Mouse (Mus musculus) embryonic facial prominence, embryonic 12.5 days (tissue): ENCODE measurements around the gene Gal3st3. TPM values are rescaled to one million over a fixed set of nuclear protein-coding genes. Genes with fewer than 3 reads are reported as not detected.

Source experiments
- ATAC-seq: fragments of 200-750 bp; cut with Nextera tagmentation; 2 replicates; pipeline ENCODE4 v1.8.0; 2017; ENCODE audit not compliant: insufficient number of reproducible peaks, insufficient read depth, low FRiP score, low TSS enrichment
- H3K27ac ChIP-seq: fragments of 300-500 bp; sonication (generic); 2 replicates; pipeline ENCODE4 v1.5.1; 2016; ENCODE audit warnings: mild to moderate bottlenecking
- H3K27me3 ChIP-seq: fragments of 300-500 bp; sonication (generic); 2 replicates; pipeline ENCODE4 v1.6.1; 2016; ENCODE audit warnings: mild to moderate bottlenecking, moderate library complexity
- H3K36me3 ChIP-seq: fragments of 300-500 bp; sonication (generic); 2 replicates; pipeline ENCODE4 v1.6.1; 2016; ENCODE audit warnings: mild to moderate bottlenecking
- H3K4me1 ChIP-seq: fragments of 300-500 bp; sonication (generic); 2 replicates; pipeline ENCODE4 v1.6.1; 2016
- H3K4me2 ChIP-seq: fragments of 300-500 bp; sonication (generic); replicated peaks from 2 replicates; pipeline ENCODE4 v1.6.1; 2016; ENCODE audit warnings: mild to moderate bottlenecking, moderate library complexity
- H3K4me3 ChIP-seq: fragments of 300-500 bp; sonication (generic); 2 replicates; pipeline ENCODE4 v1.5.1; 2016; ENCODE audit warnings: mild to moderate bottlenecking
- H3K9ac ChIP-seq: fragments of 300-500 bp; sonication (generic); 2 replicates; pipeline ENCODE4 v1.6.1; 2016; ENCODE audit warnings: mild to moderate bottlenecking, moderate library complexity
- H3K9me3 ChIP-seq: fragments of 300-500 bp; sonication (generic); 2 replicates; pipeline ENCODE4 v1.6.1; 2016; ENCODE audit warnings: mild to moderate bottlenecking, moderate library complexity
- WGBS: fragments of 180-500 bp; shearing (Covaris S2); methylation state at CpG from one replicate; pipeline ENCODE4 v1.1.7; 2016; 5-methylcytosine and 5-hydroxymethylcytosine counted together
- polyA plus RNA-seq: library from polyadenylated mRNA; unstranded; fragments of >200 nt; fragmentation: Nextera tagmentation; extraction: Ambion mirVana; gene quantifications from 2 replicates; pipeline ENCODE4 v1.2.1, GENCODE M21; 2016

The Gal3st3 gene
- polyA plus RNA-seq, 1 experiment from 2014 or later: 8.5 TPM

GRCm38 (mm10) chr19:5275736-5276135 lies 22.4 kb upstream of the Gal3st3 start:
- Histone ChIP-seq H3K9me3 (no peaks in the 10 kb centered on the region), H3K27ac (no peak overlapping the region), H3K9ac (no peak overlapping the region), H3K4me2 (no peak overlapping the region), H3K36me3 (peaks cover 63% of the 10 kb centered on the region), H3K27me3 (no peaks in the 10 kb centered on the region), H3K4me3 (no peak overlapping the region), H3K4me1 (peaks cover 20% of the 10 kb centered on the region)
- WGBS: 87% methylated on average over 5 of the region's 5 CpGs
- no peak for ATAC-seq

- 96% methylated on average over 2 of the region's 2 CpGs for WGBS
- no peak overlapping the region for H3K4me2 ChIP-seq
- ATAC-seq: no peak
Measured at GRCm38 (mm10) chr19:5276531-5276930, 21.6 kb upstream of the Gal3st3 start.

GRCm38 (mm10) chr19:5277140-5277539 lies 21.0 kb upstream of the Gal3st3 start:
- H3K4me2 ChIP-seq: no peak overlapping the region
- 82% methylated on average over 3 of the region's 3 CpGs for WGBS
- peaks cover 12% of the 10 kb centered on the region for H3K4me1 ChIP-seq
- peaks cover 72% of the 10 kb centered on the region for H3K36me3 ChIP-seq
- H3K27me3 ChIP-seq: no peaks in the 10 kb centered on the region
- no peaks in the 10 kb centered on the region for H3K9me3 ChIP-seq
- H3K9ac ChIP-seq: no peak overlapping the region
- no peak overlapping the region for H3K4me3 ChIP-seq
- no peak overlapping the region for H3K27ac ChIP-seq
- ATAC-seq: no peak

More at GRCm38 (mm10) chr19:5276531-5276930, 21.6 kb upstream of the Gal3st3 start:
- Histone ChIP-seq H3K27ac (no peak overlapping the region), H3K4me3 (no peak overlapping the region), H3K4me1 (peaks cover 18% of the 10 kb centered on the region), H3K36me3 (peaks cover 66% of the 10 kb centered on the region), H3K27me3 (no peaks in the 10 kb centered on the region), H3K9me3 (no peaks in the 10 kb centered on the region), H3K9ac (no peak overlapping the region)

GRCm38 (mm10) chr19:5278381-5278780 lies 19.8 kb upstream of the Gal3st3 start:
- H3K4me3 ChIP-seq: no peak overlapping the region
- no peaks in the 10 kb centered on the region for H3K9me3 ChIP-seq
- H3K27me3 ChIP-seq: no peaks in the 10 kb centered on the region
- no peak overlapping the region for H3K27ac ChIP-seq
- ATAC-seq: no peak
- peaks cover 11% of the 10 kb centered on the region for H3K4me1 ChIP-seq
- H3K4me2 ChIP-seq: no peak overlapping the region
- 86% methylated on average over 8 of the region's 8 CpGs for WGBS
- H3K36me3 ChIP-seq: peaks cover 83% of the 10 kb centered on the region
- no peak overlapping the region for H3K9ac ChIP-seq

GRCm38 (mm10) chr19:5294972-5295735 lies 3.0 kb upstream of the Gal3st3 start, which contains the start of gene Sf3b2:
Sf3b2 (minus strand) TSS chr19:5295455.
- Histone ChIP-seq H3K4me3 (peak within 1 kb of the TSS; percentile 78), H3K4me2 (peak within 1 kb of the TSS; percentile 92), H3K36me3 (peaks cover 34% of the 10 kb centered on the region), H3K9ac (peak within 1 kb of the TSS; percentile 80), H3K27ac (peak within 1 kb of the TSS; percentile 89), H3K4me1 (peaks cover 32% of the 10 kb centered on the region), H3K27me3 (no peaks in the 10 kb centered on the region), H3K9me3 (no peaks in the 10 kb centered on the region)
- ATAC-seq: peak; percentile 92
- WGBS: under 1% methylated on average over 46 of the region's 46 CpGs

- 6% methylated on average over 13 of the region's 13 CpGs for WGBS
- Histone ChIP-seq H3K4me1 (peaks cover 32% of the 10 kb centered on the region), H3K36me3 (peaks cover 28% of the 10 kb centered on the region), H3K9ac (peak overlapping the region; percentile 80), H3K27ac (peak overlapping the region; percentile 89), H3K27me3 (no peaks in the 10 kb centered on the region), H3K9me3 (no peaks in the 10 kb centered on the region), H3K4me2 (peak overlapping the region; percentile 67), H3K4me3 (peak overlapping the region; percentile 78)
- peak; percentile 39; the same call in 1 of the 2 replicates for ATAC-seq
Measured at GRCm38 (mm10) chr19:5295736-5296075, 2.4 kb upstream of the Gal3st3 start.

- Histone ChIP-seq H3K4me2 (no peak overlapping the region), H3K9me3 (no peaks in the 10 kb centered on the region), H3K27me3 (no peaks in the 10 kb centered on the region), H3K4me1 (peaks cover 32% of the 10 kb centered on the region), H3K4me3 (no peak overlapping the region), H3K36me3 (peaks cover 20% of the 10 kb centered on the region), H3K9ac (no peak overlapping the region), H3K27ac (no peak overlapping the region)
- WGBS: 81% methylated on average over 5 of the region's 5 CpGs
- ATAC-seq: no peak
Measured at GRCm38 (mm10) chr19:5296630-5297029, 1.5 kb upstream of the Gal3st3 start.

- Histone ChIP-seq H3K4me2 (no peak overlapping the region), H3K9me3 (no peaks in the 10 kb centered on the region), H3K4me3 (no peak overlapping the region), H3K27me3 (no peaks in the 10 kb centered on the region), H3K9ac (no peak overlapping the region), H3K4me1 (peaks cover 22% of the 10 kb centered on the region), H3K36me3 (no peaks in the 10 kb centered on the region), H3K27ac (no peak overlapping the region)
- ATAC-seq: no peak
- 73% methylated on average over 6 of the region's 6 CpGs for WGBS
Measured at GRCm38 (mm10) chr19:5300588-5300987, 2.5 kb downstream of the Gal3st3 start.

- no peaks in the 10 kb centered on the region for H3K9me3 ChIP-seq
- ATAC-seq: no peak
- 18% methylated on average over 4 of the region's 4 CpGs for WGBS
- no peak overlapping the region for H3K4me3 ChIP-seq
- H3K4me1 ChIP-seq: peaks cover 15% of the 10 kb centered on the region
- no peak overlapping the region for H3K9ac ChIP-seq
- no peak overlapping the region for H3K27ac ChIP-seq
- peaks cover 11% of the 10 kb centered on the region for H3K27me3 ChIP-seq
- no peak overlapping the region for H3K4me2 ChIP-seq
- peaks cover 14% of the 10 kb centered on the region for H3K36me3 ChIP-seq
Measured at GRCm38 (mm10) chr19:5302455-5302854, 4.3 kb downstream of the Gal3st3 start.

- H3K27me3 ChIP-seq: peaks cover 19% of the 10 kb centered on the region
- no peak overlapping the region for H3K4me2 ChIP-seq
- peaks cover 16% of the 10 kb centered on the region for H3K36me3 ChIP-seq
- WGBS: 84% methylated on average over 6 of the region's 6 CpGs
- ATAC-seq: no peak
- H3K27ac ChIP-seq: no peak overlapping the region
- H3K9me3 ChIP-seq: no peaks in the 10 kb centered on the region
- H3K9ac ChIP-seq: no peak overlapping the region
- no peak overlapping the region for H3K4me3 ChIP-seq
- no peaks in the 10 kb centered on the region for H3K4me1 ChIP-seq
Measured at GRCm38 (mm10) chr19:5306279-5306678, 8.1 kb downstream of the Gal3st3 start.

- Histone ChIP-seq H3K36me3 (peaks cover 16% of the 10 kb centered on the region), H3K4me3 (peak overlapping the region; percentile 17), H3K27ac (no peak overlapping the region)
Measured at GRCm38 (mm10) chr19:5306968-5307734, 9.0 kb downstream of the Gal3st3 start.

GRCm38 (mm10) chr19:5309025-5309424 lies 10.9 kb downstream of the Gal3st3 start:
- H3K4me1 ChIP-seq: no peaks in the 10 kb centered on the region
- peaks cover 19% of the 10 kb centered on the region for H3K27me3 ChIP-seq
- ATAC-seq: no peak
- peaks cover 16% of the 10 kb centered on the region for H3K36me3 ChIP-seq
- no peak overlapping the region for H3K4me2 ChIP-seq
- 79% methylated on average over 7 of the region's 7 CpGs for WGBS
- H3K9me3 ChIP-seq: no peaks in the 10 kb centered on the region
- H3K4me3 ChIP-seq: no peak overlapping the region
- no peak overlapping the region for H3K9ac ChIP-seq
- H3K27ac ChIP-seq: no peak overlapping the region

More at GRCm38 (mm10) chr19:5306968-5307734, 9.0 kb downstream of the Gal3st3 start:
- H3K27me3 ChIP-seq: peaks cover 19% of the 10 kb centered on the region
- WGBS: 41% methylated on average over 98 of the region's 98 CpGs
- H3K4me1 ChIP-seq: no peaks in the 10 kb centered on the region
- no peak overlapping the region for H3K9ac ChIP-seq
- no peaks in the 10 kb centered on the region for H3K9me3 ChIP-seq
- 0 out of 2 replicates have a peak, but pooled peaks have one; percentile 22 for ATAC-seq
- peak overlapping the region; percentile 44 for H3K4me2 ChIP-seq
